Mouse (Mus musculus) ovary, postnatal 36 days (tissue): ENCODE data around the gene Gm8926.
"Not testable (repeated sequence)": the region's sequence is repeated elsewhere in the genome, so short reads cannot be mapped to it uniquely, and the experiment has no call there.

Experiments used
- DNase-seq: peaks from one replicate; pipeline ENCODE4 v3.0.0; 2022; ENCODE audit warnings: low spot score, mixed read lengths

The Gm8926 gene

GRCm38 (mm10) chr5:11770248-11770647, at the start of gene Gm8926:
Gm8926 (plus strand) TSS chr5:11770548.
- DNase-seq = not testable (repeated sequence)
